Mouse (Mus musculus) kidney, postnatal 0 days (tissue): Measurements from ENCODE around the gene Defb29. TPM values are rescaled to one million over a fixed set of nuclear protein-coding genes. Genes with fewer than 3 reads are reported as not detected.

Experiments
- ATAC-seq: fragments of 200-750 bp; cut with Nextera tagmentation; replicated peaks from 2 replicates; pipeline ENCODE4 v1.8.0; 2017; ENCODE audit warnings: low read depth, moderate number of reproducible peaks, moderate TSS enrichment, moderate library complexity; ENCODE audit not compliant: low FRiP score
- DNase-seq: peaks from one replicate; pipeline ENCODE4 v3.0.0-alpha.2; 2016; ENCODE audit warnings: low spot score
- H3K27ac ChIP-seq: fragments of 300-500 bp; sonication (generic); 2 replicates; pipeline ENCODE4 v1.5.1; 2014; ENCODE audit warnings: mild to moderate bottlenecking
- H3K27me3 ChIP-seq: fragments of 300-500 bp; sonication (generic); 2 replicates; pipeline ENCODE4 v1.6.1; 2014; ENCODE audit warnings: low read length, mixed read lengths; ENCODE audit not compliant: insufficient read depth
- H3K36me3 ChIP-seq: fragments of 300-500 bp; sonication (generic); 2 replicates; pipeline ENCODE4 v1.6.1; 2014; ENCODE audit warnings: low read length, mixed read lengths; ENCODE audit not compliant: insufficient read depth
- H3K4me1 ChIP-seq: fragments of 300-500 bp; sonication (generic); replicated peaks from 2 replicates; pipeline ENCODE4 v1.6.1; 2014; ENCODE audit warnings: antibody characterized with exemption, low read length, mixed read lengths; ENCODE audit not compliant: insufficient read depth
- H3K4me2 ChIP-seq: fragments of 300-500 bp; sonication (generic); 2 replicates; pipeline ENCODE4 v1.6.1; 2014; ENCODE audit warnings: mild to moderate bottlenecking, low read length, moderate library complexity, mixed read lengths
- H3K4me3 ChIP-seq: fragments of 300-500 bp; sonication (generic); replicated peaks from 2 replicates; pipeline ENCODE4 v1.5.1; 2014; ENCODE audit warnings: low read depth, low read length
- H3K9ac ChIP-seq: fragments of 300-500 bp; sonication (generic); 2 replicates; pipeline ENCODE4 v1.6.1; 2014; ENCODE audit warnings: low read depth, low read length
- H3K9me3 ChIP-seq: fragments of 300-500 bp; sonication (generic); replicated peaks from 2 replicates; pipeline ENCODE4 v1.6.1; 2016; ENCODE audit warnings: low read length, inconsistent platforms, mixed read lengths
- CTCF ChIP-seq: IDR thresholded peaks from 2 replicates; pipeline ENCODE4 v1.5.1; 2016; ENCODE audit warnings: antibody characterized with exemption, low read depth, mild to moderate bottlenecking, moderate library complexity
- WGBS: fragments of 180-500 bp; shearing (Covaris S2); extraction: QIAGEN DNeasy Blood & Tissue Kit; methylation state at CpG from one replicate; pipeline ENCODE4 v1.1.7; 2014; 5-methylcytosine and 5-hydroxymethylcytosine counted together
- polyA plus RNA-seq: library from polyadenylated mRNA; unstranded; fragments of >200 nt; fragmentation: Nextera tagmentation; extraction: Ambion mirVana; gene quantifications from 2 replicates; pipeline ENCODE4 v1.2.1, GENCODE M21; 2015

Gene Defb29
- polyA plus RNA-seq, 1 experiment from 2014 or later: 64.8 TPM

DNA sequence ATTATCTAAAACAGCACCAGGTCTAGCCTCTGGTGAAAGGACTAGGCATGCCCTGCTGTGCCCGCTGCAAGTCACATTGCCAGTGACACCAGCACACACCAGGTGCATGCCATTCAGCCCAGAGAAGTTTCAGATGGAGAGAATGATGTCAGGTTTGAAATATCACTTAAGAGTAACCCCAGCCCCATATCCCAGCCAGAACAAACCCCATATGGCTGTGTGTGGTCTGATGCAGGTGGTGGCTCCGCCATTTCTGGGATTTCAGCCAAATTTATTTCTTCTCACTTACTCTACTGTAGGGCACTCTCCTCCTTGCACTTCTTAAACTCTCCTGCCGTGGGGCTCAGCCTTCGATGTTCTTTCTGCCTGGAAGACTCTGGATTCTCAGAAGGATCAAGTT is 23.8 kb downstream of the Defb29 start:
- TF ChIP-seq CTCF: no peak
- Histone ChIP-seq H3K9me3 (no peaks in the 10 kb centered on the region), H3K9ac (no peak overlapping the region), H3K36me3 (no peaks in the 10 kb centered on the region), H3K4me2 (no peak overlapping the region), H3K4me1 (no peaks in the 10 kb centered on the region), H3K4me3 (no peak overlapping the region), H3K27ac (no peak overlapping the region), H3K27me3 (no peaks in the 10 kb centered on the region)
- DNase-seq (peak; percentile 31), ATAC-seq (no peak; the same call in 1 of the 2 replicates)
- 29% methylated on average over 4 of the region's 4 CpGs for WGBS

DNA sequence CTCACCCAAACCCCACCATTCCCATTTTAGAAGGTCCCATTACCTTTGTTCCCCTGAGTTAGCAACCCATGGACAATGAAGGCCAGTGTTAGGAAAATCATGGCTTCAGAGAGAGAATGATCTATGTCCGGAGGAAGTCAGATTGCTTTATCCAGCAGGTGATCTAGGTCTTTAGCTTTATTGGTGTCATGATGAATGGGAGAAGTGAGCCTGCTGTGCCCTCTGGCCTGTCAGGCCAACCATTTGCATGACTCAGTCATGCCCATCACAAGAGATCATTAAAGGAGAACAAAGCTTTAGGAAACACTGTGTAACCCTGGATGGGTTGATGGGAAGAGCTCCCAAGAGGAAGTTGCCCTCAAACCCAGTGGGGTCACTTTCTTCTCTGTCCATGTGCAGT is 28.3 kb downstream of the Defb29 start, which contains the start of gene Defb26:
Gene Defb26, minus strand, starts transcription at position 101 of the 400 bp plus-strand sequence.
- no peaks in the 10 kb centered on the region for H3K4me1 ChIP-seq
- no peaks in the 10 kb centered on the region for H3K9me3 ChIP-seq
- H3K9ac ChIP-seq: no peak within 1 kb of the TSS
- no peaks in the 10 kb centered on the region for H3K27me3 ChIP-seq
- no peak within 1 kb of the TSS for H3K4me2 ChIP-seq
- no peak within 1 kb of the TSS for H3K4me3 ChIP-seq
- DNase-seq (no peak), ATAC-seq (no peak)
- 70% methylated on average over 1 of the region's 1 CpGs for WGBS
- no peak within 1 kb of the TSS for H3K27ac ChIP-seq
- H3K36me3 ChIP-seq: no peaks in the 10 kb centered on the region
- no peak for TF ChIP-seq CTCF

DNA sequence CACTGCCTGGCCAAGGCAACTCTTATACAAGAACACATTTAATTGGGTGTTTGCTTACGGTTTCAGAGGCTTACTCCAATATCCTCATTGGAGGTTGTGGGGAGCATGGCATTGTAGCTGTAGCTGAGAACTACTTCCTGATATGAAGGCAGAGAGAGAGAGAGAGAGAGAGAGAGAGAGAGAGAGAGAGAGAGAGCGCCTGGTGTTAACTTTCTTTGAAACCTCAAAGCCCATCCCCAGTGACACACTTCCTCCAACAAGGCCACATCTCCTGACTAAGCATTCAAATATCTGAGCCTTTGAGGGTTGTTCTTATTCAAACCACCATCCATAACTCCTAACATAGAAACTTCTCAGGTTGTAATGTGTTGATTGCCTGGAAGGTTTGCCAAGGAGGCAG is 35.9 kb downstream of the Defb29 start:
- H3K4me2 ChIP-seq: no peak overlapping the region
- no peak for TF ChIP-seq CTCF
- no peaks in the 10 kb centered on the region for H3K27me3 ChIP-seq
- no peaks in the 10 kb centered on the region for H3K36me3 ChIP-seq
- 79% methylated on average over 2 of the region's 2 CpGs for WGBS
- H3K9ac ChIP-seq: no peak overlapping the region
- ATAC-seq: no peak
- no peak overlapping the region for H3K4me3 ChIP-seq
- DNase-seq: no peak
- no peaks in the 10 kb centered on the region for H3K9me3 ChIP-seq
- no peak overlapping the region for H3K27ac ChIP-seq
- H3K4me1 ChIP-seq: no peaks in the 10 kb centered on the region

DNA sequence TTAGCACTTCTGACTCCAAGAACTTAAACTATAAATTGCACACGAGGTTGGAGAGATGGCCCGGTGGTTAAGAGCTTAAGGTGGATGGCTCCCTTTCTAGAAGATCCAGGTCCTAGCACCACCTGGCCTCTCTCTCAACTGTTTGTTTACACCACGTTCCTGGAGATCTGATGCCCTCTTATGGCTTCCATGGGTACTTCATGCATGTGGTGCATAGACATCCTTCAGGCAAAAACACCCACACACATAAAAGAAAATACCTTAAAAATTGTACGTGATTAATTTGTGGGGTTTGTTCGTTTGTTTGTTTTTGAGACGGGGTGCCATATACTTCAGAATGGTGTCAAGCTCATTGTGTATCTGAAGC is 39.1 kb downstream of the Defb29 start:
- no peak overlapping the region for H3K4me2 ChIP-seq
- H3K9me3 ChIP-seq: no peaks in the 10 kb centered on the region
- no peaks in the 10 kb centered on the region for H3K27me3 ChIP-seq
- no peak overlapping the region for H3K27ac ChIP-seq
- no peak overlapping the region for H3K4me3 ChIP-seq
- WGBS: 78% methylated on average over 6 of the region's 6 CpGs
- DNase-seq (no peak), ATAC-seq (no peak)
- no peaks in the 10 kb centered on the region for H3K36me3 ChIP-seq
- peak; percentile 37 for TF ChIP-seq CTCF
- no peaks in the 10 kb centered on the region for H3K4me1 ChIP-seq
- no peak overlapping the region for H3K9ac ChIP-seq

DNA sequence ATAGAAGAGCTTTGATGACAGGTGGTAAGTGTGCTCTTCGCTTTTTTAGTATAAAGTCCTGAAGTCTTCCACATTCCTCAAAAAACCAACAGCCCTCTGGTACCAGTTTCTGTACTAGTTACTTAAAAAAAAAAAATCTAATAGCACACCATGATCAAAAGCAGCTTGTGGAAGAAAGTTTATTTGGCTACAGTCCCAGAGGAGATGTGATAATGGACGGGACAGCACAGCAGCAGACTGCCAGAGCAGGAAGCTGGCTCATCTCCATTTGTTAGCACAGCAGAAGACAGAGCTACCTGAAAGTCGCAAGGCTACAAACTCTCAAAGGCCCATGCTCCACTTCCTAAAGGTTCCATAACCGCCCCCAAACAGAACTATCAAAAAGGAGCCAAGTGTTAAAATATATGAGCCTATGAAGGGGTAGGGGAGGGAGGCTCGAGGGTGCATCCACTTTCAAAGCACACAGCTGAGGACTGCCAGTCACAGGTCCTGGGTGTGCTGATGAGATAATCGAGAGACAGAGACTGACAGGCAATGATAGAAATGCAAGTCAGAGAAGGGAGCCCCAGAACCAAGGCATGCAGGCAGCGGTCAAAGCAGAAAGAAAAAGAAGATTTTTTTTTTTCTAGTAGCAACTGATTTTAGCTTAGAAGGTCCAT is 39.6 kb downstream of the Defb29 start:
- Histone ChIP-seq H3K27ac (no peak overlapping the region), H3K27me3 (no peaks in the 10 kb centered on the region), H3K4me2 (no peak overlapping the region), H3K9ac (no peak overlapping the region), H3K9me3 (no peaks in the 10 kb centered on the region), H3K4me3 (no peak overlapping the region), H3K36me3 (no peaks in the 10 kb centered on the region), H3K4me1 (no peaks in the 10 kb centered on the region)
- TF ChIP-seq CTCF: no peak
- DNase-seq (no peak), ATAC-seq (no peak)
- WGBS: 67% methylated on average over 7 of the region's 7 CpGs

- no peak overlapping the region for H3K4me3 ChIP-seq
- no peaks in the 10 kb centered on the region for H3K9me3 ChIP-seq
- DNase-seq (no peak), ATAC-seq (no peak)
- H3K36me3 ChIP-seq: no peaks in the 10 kb centered on the region
- H3K4me1 ChIP-seq: no peaks in the 10 kb centered on the region
- H3K27me3 ChIP-seq: no peaks in the 10 kb centered on the region
- H3K9ac ChIP-seq: no peak overlapping the region
- H3K4me2 ChIP-seq: no peak overlapping the region
- no peak overlapping the region for H3K27ac ChIP-seq
- TF ChIP-seq CTCF: no peak
- WGBS: 72% methylated on average over 6 of the region's 6 CpGs
Measured at GRCm38 (mm10) chr2:152498020-152498419, 41.9 kb downstream of the Defb29 start.

GRCm38 (mm10) chr2:152493151-152493550 is 46.7 kb downstream of the Defb29 start:
- Histone ChIP-seq H3K4me1 (no peaks in the 10 kb centered on the region), H3K27me3 (no peaks in the 10 kb centered on the region), H3K27ac (no peak overlapping the region), H3K36me3 (no peaks in the 10 kb centered on the region), H3K9ac (no peak overlapping the region), H3K4me2 (no peak overlapping the region), H3K4me3 (no peak overlapping the region), H3K9me3 (no peaks in the 10 kb centered on the region)
- ATAC-seq (no peak), DNase-seq (no peak)
- 77% methylated on average over 6 of the region's 6 CpGs for WGBS
- TF ChIP-seq CTCF: peak; percentile 31; the same call in 1 of the 2 replicates
